Mouse (Mus musculus): Measurements from ENCODE around the gene Sorcs2. TPM values are rescaled to one million over a fixed set of nuclear protein-coding genes. Genes with fewer than 3 reads are reported as not detected.

Sorcs2 gene
- polyA plus RNA-seq, 1 experiment from 2014 or later, result 21.2 TPM

DNA sequence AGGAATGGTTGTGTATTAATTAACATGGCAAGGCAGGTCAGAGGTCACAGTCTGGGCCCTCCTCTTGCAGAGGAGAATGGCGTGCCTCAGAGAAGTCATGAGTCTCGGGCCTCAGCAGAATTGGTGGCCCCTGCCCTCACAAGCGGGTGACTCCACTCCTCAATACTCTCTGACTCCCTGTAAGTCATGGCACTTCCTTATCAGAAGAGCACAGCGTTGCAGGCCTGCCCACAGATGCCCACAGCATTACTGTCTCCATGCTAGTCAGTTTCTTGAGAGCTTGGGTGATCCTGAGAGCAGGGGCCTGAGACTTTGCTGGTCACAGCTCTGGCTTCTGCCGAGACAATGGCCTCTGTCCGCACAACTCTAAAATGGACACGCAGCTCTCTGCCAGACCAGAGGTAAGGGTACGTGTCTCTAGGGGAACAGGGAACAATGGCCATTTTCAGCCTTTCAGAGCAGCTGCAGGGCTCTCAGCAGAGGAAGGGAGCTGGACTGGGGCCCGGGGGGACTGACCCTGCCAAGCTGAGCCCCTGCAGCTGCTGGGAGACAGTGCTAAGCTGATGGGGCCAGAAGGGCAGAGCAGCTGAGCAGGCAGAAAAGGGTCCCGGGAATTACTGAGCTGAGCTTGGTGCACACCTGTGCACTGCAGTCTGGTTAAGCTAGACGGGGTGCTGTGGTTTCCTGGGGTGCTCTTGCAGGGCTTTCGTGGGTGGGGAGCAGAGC is 427.4 kb downstream of the Sorcs2 start:
- H3K4me3 ChIP-seq, result no peak overlapping the region
- peaks cover 35% of the 10 kb centered on the region for H3K36me3 ChIP-seq
- peak overlapping the region; percentile 69 for H3K27ac ChIP-seq
- peak; percentile 12; the same call in 1 of the 2 replicates for ATAC-seq (ENCODE audit: borderline replicate concordance, extremely low read depth, low FRiP score, low TSS enrichment)
- no peak overlapping the region for H3K9ac ChIP-seq
- no peak overlapping the region for H3K4me2 ChIP-seq
- 48% methylated on average over 12 of the region's 12 CpGs for WGBS
- peaks cover 49% of the 10 kb centered on the region for H3K4me1 ChIP-seq
- H3K27me3 ChIP-seq, result no peaks in the 10 kb centered on the region
- H3K9me3 ChIP-seq, result no peaks in the 10 kb centered on the region

DNA sequence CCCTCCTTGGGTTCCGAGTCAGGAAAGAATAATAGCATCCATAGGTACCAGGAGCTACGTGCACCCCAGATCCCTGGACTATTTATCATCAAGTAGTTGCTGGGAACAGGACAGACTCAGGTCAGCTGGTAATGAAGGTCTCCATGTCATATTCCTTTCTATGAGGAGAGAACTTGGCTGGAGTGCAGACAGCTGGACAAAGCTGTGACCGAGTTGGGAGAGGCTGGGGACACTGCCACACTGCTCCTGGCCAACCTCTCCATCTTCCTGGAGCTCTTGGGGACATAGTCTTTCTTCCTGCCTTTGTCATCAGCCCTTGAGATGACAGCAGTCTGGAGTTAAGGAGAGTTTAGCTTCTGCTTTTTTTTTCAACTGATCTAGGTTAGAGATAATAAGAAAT is 428.1 kb downstream of the Sorcs2 start:
- no peaks in the 10 kb centered on the region for H3K27me3 ChIP-seq
- no peak overlapping the region for H3K4me3 ChIP-seq
- no peak overlapping the region for H3K9ac ChIP-seq
- H3K4me2 ChIP-seq, result no peak overlapping the region
- WGBS, result 53% methylated on average over 3 of the region's 3 CpGs
- ATAC-seq (ENCODE audit: borderline replicate concordance, extremely low read depth, low FRiP score, low TSS enrichment), result no peak
- H3K27ac ChIP-seq, result 0 out of 2 replicates have a peak overlapping the region, but pooled peaks have one; percentile 69
- no peaks in the 10 kb centered on the region for H3K9me3 ChIP-seq
- peaks cover 42% of the 10 kb centered on the region for H3K36me3 ChIP-seq
- peaks cover 49% of the 10 kb centered on the region for H3K4me1 ChIP-seq

Small RNA genes within 50 kb of the gene (microRNA-seq; reads per million reads assigned to microRNA genes)
- 14.5 reads per million, percentile 33 among the genes with 10 or more reads in this experiment for gene Mir7689

Other genes with a start within 250 kb of the Sorcs2 start
- gene Psapl1, start 194.1 kb downstream of the Sorcs2 start, polyA plus RNA-seq (2015; fragmentation: Nextera tagmentation; extraction: Ambion mirVana), result 0.11 and 0.19 TPM in 2 replicates
- 50.3 and 51.3 TPM in 2 replicates for gene Grpel1, start 66.9 kb upstream of the Sorcs2 start, polyA plus RNA-seq (2015; fragmentation: Nextera tagmentation; extraction: Ambion mirVana)
- gene Tada2b, start 86.1 kb upstream of the Sorcs2 start, polyA plus RNA-seq (2015; fragmentation: Nextera tagmentation; extraction: Ambion mirVana), result 1.7 and 2.0 TPM in 2 replicates
- 0.79 and 1.2 TPM in 2 replicates for gene Ccdc96, start 86.4 kb upstream of the Sorcs2 start, polyA plus RNA-seq (2015; fragmentation: Nextera tagmentation; extraction: Ambion mirVana)
- 24.3 and 24.7 TPM in 2 replicates for gene Tbc1d14, start 195.1 kb upstream of the Sorcs2 start, polyA plus RNA-seq (2015; fragmentation: Nextera tagmentation; extraction: Ambion mirVana)